Mouse (Mus musculus): ENCODE measurements at regions not wholly inside any gene's neighbourhood (a gene's known extent, or its start where the extent isn't known, plus 50 kb on each side); places are given as distances from the start of the nearest gene placed in this dataset.

DNA sequence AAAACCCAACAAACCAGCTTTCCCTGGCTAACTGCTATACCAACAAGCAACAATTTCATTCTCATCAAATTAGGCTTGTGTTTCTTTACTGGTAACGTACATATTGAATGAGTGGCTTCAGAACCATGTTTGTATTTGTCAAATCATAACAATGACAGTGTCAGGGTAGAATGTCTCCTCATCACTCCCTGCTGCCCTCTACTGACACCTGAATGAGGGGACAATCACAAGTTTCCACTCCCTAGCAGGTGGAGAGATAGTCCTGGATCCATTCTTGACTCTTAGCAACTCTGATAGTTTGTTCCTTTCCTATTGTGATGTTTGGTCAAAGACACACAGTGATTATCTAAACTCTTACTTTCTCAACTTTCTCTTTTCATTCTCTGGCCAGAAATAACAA lies 140.4 kb upstream of the Fam3c start:
- TF ChIP-seq POLR2A (IDR thresholded peaks at IDR 0.05; ENCODE audit: insufficient read depth, low read length) (no peak), CTCF (IDR thresholded peaks at IDR 0.05; ENCODE audit: low read depth, low read length) (no peak)

Data from ES-Bruce4 (cell line).